ENCODE assay signal across 19 mouse cellular contexts in genomic region chr10:96709698-96710356, GRCm38 (mm10).
"Had no signal": no experiment of that assay in that cellular context is flagged by ENCODE, and none has a peak within 500 bp of the region (broad histone marks: within the 10 kb centered on the region; RNA-seq: fewer than 3 reads in every experiment).

No protein-coding gene starts in this region.

- H3K4me3 ChIP-seq: kidney, embryonic 15.5 days; left cerebral cortex, adult 2 months; liver, embryonic 13.5 days; midbrain, embryonic 12.5 days; midbrain, embryonic 15.5 days; neural tube, embryonic 12.5 days; neural tube, embryonic 15.5 days had no signal

- H3K4me2 ChIP-seq: kidney, embryonic 15.5 days; liver, embryonic 13.5 days; midbrain, embryonic 12.5 days; midbrain, embryonic 15.5 days; neural tube, embryonic 12.5 days; neural tube, embryonic 15.5 days had no signal

- H3K27ac ChIP-seq: kidney, embryonic 15.5 days; left cerebral cortex, adult 2 months; liver, embryonic 13.5 days; macrophage; midbrain, embryonic 12.5 days; midbrain, embryonic 15.5 days; neural tube, embryonic 12.5 days; neural tube, embryonic 15.5 days; stomach, postnatal 0 days had no signal

- H3K27me3 ChIP-seq: kidney, embryonic 15.5 days; liver, embryonic 13.5 days; midbrain, embryonic 12.5 days; midbrain, embryonic 15.5 days; neural tube, embryonic 12.5 days; neural tube, embryonic 15.5 days had no signal

- H3K36me3 ChIP-seq: kidney, embryonic 15.5 days; liver, embryonic 13.5 days; midbrain, embryonic 12.5 days; midbrain, embryonic 15.5 days; neural tube, embryonic 12.5 days; neural tube, embryonic 15.5 days had no signal

- H3K4me1 ChIP-seq: kidney, embryonic 15.5 days; liver, embryonic 13.5 days; midbrain, embryonic 12.5 days; midbrain, embryonic 15.5 days; neural tube, embryonic 12.5 days; neural tube, embryonic 15.5 days had no signal

- H3K9ac ChIP-seq: kidney, embryonic 15.5 days; liver, embryonic 13.5 days; midbrain, embryonic 12.5 days; midbrain, embryonic 15.5 days; neural tube, embryonic 12.5 days; neural tube, embryonic 15.5 days had no signal

- ATAC-seq: midbrain, embryonic 15.5 days had no signal

- DNase-seq: kidney, adult 8-10 months; kidney, postnatal 10 days; kidney, postnatal 36 days; layer of hippocampus, postnatal 36 days; liver, embryonic 13.5 days; right cerebral cortex, adult 18-20 months; right cerebral cortex, postnatal 14 days; right cerebral cortex, postnatal 4 days; thymus, adult 2 months; thymus, postnatal 14 days; thymus, postnatal 4 days had no signal

- H3K9me3 ChIP-seq: kidney, embryonic 15.5 days; liver, embryonic 13.5 days; midbrain, embryonic 12.5 days; midbrain, embryonic 15.5 days; neural tube, embryonic 12.5 days; neural tube, embryonic 15.5 days had no signal
